ENCODE assay signal across 8 mouse cellular contexts in genomic region chr1:24678205-24678917, GRCm38 (mm10). TPM values are rescaled to one million over a fixed set of nuclear protein-coding genes. Genes with fewer than 3 reads are reported as not detected.
DNase-seq lines count a peak whose midpoint lies in the region; ATAC-seq and TF ChIP-seq lines count a peak whose summit lies in the region.

Gene Lmbrd1, plus strand, starts transcription at chr1:24678630.

- peak within 1 kb of the TSS; percentile 69 for H3K9ac ChIP-seq in forebrain, embryonic 12.5 days
- peak within 1 kb of the TSS; percentile 74 for H3K9ac ChIP-seq in heart, postnatal 0 days (replicated peaks; ENCODE audit: low read depth, low read length)
- H3K9ac ChIP-seq in liver, embryonic 16.5 days (ENCODE audit: low read depth, low read length), result peak within 1 kb of the TSS; percentile 85
- H3K9ac ChIP-seq in neural tube, embryonic 13.5 days, result peak within 1 kb of the TSS; percentile 87

- peak; percentile 85 for DNase-seq in c-Kit-positive CD71-positive TER-119-positive erythroid progenitor cells, embryonic 14.5 days (ENCODE audit: low spot score)
- DNase-seq in heart, postnatal 0 days (ENCODE audit: low spot score), result peak; percentile 84
- peak; percentile 95 to 96 for DNase-seq in kidney, postnatal 4 days

- H3K4me1 ChIP-seq in E14TG2a.4 (replicated peaks; ENCODE audit: low read depth, low read length), result peaks cover 48% of the 10 kb centered on the region
- peaks cover 10% of the 10 kb centered on the region for H3K4me1 ChIP-seq in forebrain, embryonic 12.5 days
- H3K4me1 ChIP-seq in heart, postnatal 0 days (ENCODE audit: control insufficient read depth, insufficient read depth), result no peaks in the 10 kb centered on the region; the same call in 1 of the 2 replicates
- peaks cover 3% of the 10 kb centered on the region; the same call in 1 of the 2 replicates for H3K4me1 ChIP-seq in liver, embryonic 16.5 days (ENCODE audit: control insufficient read depth, low read depth, low read length)
- H3K4me1 ChIP-seq in neural tube, embryonic 13.5 days (replicated peaks), result peaks cover 19% of the 10 kb centered on the region
- peaks cover 2% of the 10 kb centered on the region for H3K4me1 ChIP-seq in testis, adult 2 months (ENCODE audit: control insufficient read depth, insufficient read depth, low read length)

- peak; percentile 97 for ATAC-seq in forebrain, embryonic 12.5 days (ENCODE audit: low FRiP score)
- ATAC-seq in heart, postnatal 0 days (ENCODE audit: insufficient read depth, low read depth), result peak; percentile 92
- ATAC-seq in liver, embryonic 16.5 days (ENCODE audit: low read depth), result peak; percentile 95
- ATAC-seq in neural tube, embryonic 13.5 days (ENCODE audit: low read depth), result peak; percentile 97

- TF ChIP-seq POLR2A in testis, adult 2 months (IDR thresholded peaks at IDR 0.05; ENCODE audit: control insufficient read depth, low read depth, low read length), result peak; percentile 53

- TF ChIP-seq CTCF in E14TG2a.4 (conservative IDR thresholded peaks at IDR 0.05; ENCODE audit: low read length), result no peak
- TF ChIP-seq CTCF in heart, postnatal 0 days (IDR thresholded peaks at IDR 0.05; ENCODE audit: low read depth), result peak; percentile 50
- TF ChIP-seq CTCF in testis, adult 2 months (IDR thresholded peaks at IDR 0.05; ENCODE audit: control insufficient read depth, insufficient read depth, insufficient replicate concordance, low read depth, low read length), result peak; percentile 73; the same call in 1 of the 2 replicates

- TF ChIP-seq EP300 in heart, postnatal 0 days (IDR thresholded peaks at IDR 0.05; ENCODE audit: low read depth), result no peak; the same call in 1 of the 2 replicates

- H3K4me3 ChIP-seq in E14TG2a.4 (replicated peaks; ENCODE audit: low read length), result peak within 1 kb of the TSS; percentile 91
- H3K4me3 ChIP-seq in forebrain, embryonic 12.5 days (replicated peaks), result peak within 1 kb of the TSS; percentile 77
- peak within 1 kb of the TSS; percentile 67 for H3K4me3 ChIP-seq in heart, postnatal 0 days (ENCODE audit: low read depth, low read length)
- peak within 1 kb of the TSS; percentile 92 for H3K4me3 ChIP-seq in liver, embryonic 16.5 days (ENCODE audit: low read depth, low read length)
- peak within 1 kb of the TSS; percentile 72 for H3K4me3 ChIP-seq in neural tube, embryonic 13.5 days
- peak within 1 kb of the TSS; percentile 97 for H3K4me3 ChIP-seq in testis, adult 2 months (ENCODE audit: control insufficient read depth, low read depth, low read length)

- H3K27ac ChIP-seq in forebrain, embryonic 12.5 days, result peak within 1 kb of the TSS; percentile 64
- H3K27ac ChIP-seq in heart, postnatal 0 days (ENCODE audit: low read depth), result peak within 1 kb of the TSS; percentile 52
- H3K27ac ChIP-seq in liver, embryonic 16.5 days (ENCODE audit: low read length), result peak within 1 kb of the TSS; percentile 61
- H3K27ac ChIP-seq in neural tube, embryonic 13.5 days (replicated peaks), result peak within 1 kb of the TSS; percentile 83
- peak within 1 kb of the TSS; percentile 92 for H3K27ac ChIP-seq in testis, adult 2 months (ENCODE audit: control insufficient read depth, insufficient read depth, low read depth, low read length)

- no peaks in the 10 kb centered on the region for H3K36me3 ChIP-seq in E14TG2a.4 (ENCODE audit: insufficient read depth, low read length)
- H3K36me3 ChIP-seq in forebrain, embryonic 12.5 days (replicated peaks), result no peaks in the 10 kb centered on the region
- no peaks in the 10 kb centered on the region for H3K36me3 ChIP-seq in heart, postnatal 0 days (replicated peaks; ENCODE audit: control insufficient read depth, insufficient read depth, low read length)
- no peaks in the 10 kb centered on the region for H3K36me3 ChIP-seq in liver, embryonic 16.5 days (ENCODE audit: control insufficient read depth, insufficient read depth)
- H3K36me3 ChIP-seq in neural tube, embryonic 13.5 days, result 0 out of 2 replicates have a peak, but pooled peaks cover 2% of the 10 kb centered on the region
- H3K36me3 ChIP-seq in testis, adult 2 months (ENCODE audit: control insufficient read depth, insufficient read depth, low read length), result no peaks in the 10 kb centered on the region

- WGBS in forebrain, embryonic 12.5 days, result 3% methylated on average over 47 of the region's 54 CpGs
- WGBS in heart, postnatal 0 days, result 2% methylated on average over 50 of the region's 54 CpGs
- WGBS in liver, embryonic 16.5 days (ENCODE audit: insufficient replicate concordance), result 1% methylated on average over 53 of the region's 54 CpGs
- 2% methylated on average over 52 of the region's 54 CpGs for WGBS in neural tube, embryonic 13.5 days

- H3K4me2 ChIP-seq in forebrain, embryonic 12.5 days, result peak within 1 kb of the TSS; percentile 64
- peak within 1 kb of the TSS; percentile 70 for H3K4me2 ChIP-seq in heart, postnatal 0 days (ENCODE audit: low read depth, low read length)
- H3K4me2 ChIP-seq in liver, embryonic 16.5 days (ENCODE audit: low read depth, low read length), result peak within 1 kb of the TSS; percentile 76
- peak within 1 kb of the TSS; percentile 65 for H3K4me2 ChIP-seq in neural tube, embryonic 13.5 days

- peaks cover 5% of the 10 kb centered on the region; the same call in 1 of the 2 replicates for H3K9me3 ChIP-seq in E14TG2a.4 (ENCODE audit: low read length)
- H3K9me3 ChIP-seq in forebrain, embryonic 12.5 days, result no peaks in the 10 kb centered on the region
- no peaks in the 10 kb centered on the region for H3K9me3 ChIP-seq in heart, postnatal 0 days (replicated peaks; ENCODE audit: control insufficient read depth, low read length)
- H3K9me3 ChIP-seq in liver, embryonic 16.5 days (replicated peaks; ENCODE audit: control insufficient read depth, low read length), result no peaks in the 10 kb centered on the region
- no peaks in the 10 kb centered on the region for H3K9me3 ChIP-seq in neural tube, embryonic 13.5 days

- no peaks in the 10 kb centered on the region for H3K27me3 ChIP-seq in E14TG2a.4 (ENCODE audit: insufficient read depth, low read length)
- no peaks in the 10 kb centered on the region for H3K27me3 ChIP-seq in forebrain, embryonic 12.5 days
- H3K27me3 ChIP-seq in heart, postnatal 0 days (ENCODE audit: control insufficient read depth, insufficient read depth, low read length), result no peaks in the 10 kb centered on the region
- no peaks in the 10 kb centered on the region for H3K27me3 ChIP-seq in liver, embryonic 16.5 days (ENCODE audit: control insufficient read depth, insufficient read depth, low read depth, low read length)
- no peaks in the 10 kb centered on the region for H3K27me3 ChIP-seq in neural tube, embryonic 13.5 days
- no peaks in the 10 kb centered on the region for H3K27me3 ChIP-seq in testis, adult 2 months (ENCODE audit: control insufficient read depth, insufficient read depth, low read length)

RNA-seq across cellular contexts. Expression of gene Lmbrd1, which starts in this region (rescaled TPM):
- polyA plus RNA-seq in forebrain, embryonic 12.5 days (2016; fragmentation: Nextera tagmentation; extraction: Ambion mirVana), result 28.5 and 28.9 TPM in 2 replicates
- 11.2 and 35.1 TPM in 2 replicates for total RNA-seq in heart, postnatal 0 days (2014; rRNA removed; ENCODE audit: low replicate concordance)
- polyA plus RNA-seq in heart, postnatal 0 days (2015; fragmentation: Nextera tagmentation; extraction: Ambion mirVana), result 28.9 and 35.5 TPM in 2 replicates
- 16.5 and 17.1 TPM in 2 replicates for polyA plus RNA-seq in liver, embryonic 16.5 days (2015; fragmentation: Nextera tagmentation; extraction: Ambion mirVana)
- polyA plus RNA-seq in neural tube, embryonic 13.5 days (2015; fragmentation: Nextera tagmentation; extraction: Ambion mirVana), result 39.0 and 45.5 TPM in 2 replicates
- polyA plus RNA-seq in testis, adult 2 months (2012; rRNA removed), result 60.3 and 73.9 TPM in 2 replicates

Comparison
In these comparisons a context has a peak if more than half of its experiments do, and no peak if none do; other contexts are left out.
1. Peak in every context shown above with its lines: DNase-seq, ATAC-seq, H3K4me3 ChIP-seq and H3K27ac ChIP-seq.